Mouse (Mus musculus) ovary, adult 10 weeks (tissue): Measurements from ENCODE around the gene Prr15l. TPM values are rescaled to one million over a fixed set of nuclear protein-coding genes. Genes with fewer than 3 reads are reported as not detected.

Source experiments
- polyA plus RNA-seq: library from polyadenylated mRNA; stranded (reverse); fragments of 350-450 nt; fragmentation: Illumina TruSeq; extraction: RNeasy Lipid Tissue Mini Kit (QIAGEN cat#74804); gene quantifications from one replicate; pipeline ENCODE4 v1.2.3, GENCODE M21; 2014

The Prr15l gene
- 1.3 TPM for polyA plus RNA-seq

GRCm38 (mm10) chr11:96928088-96928487, at the start of gene Prr15l:
Prr15l (plus strand) TSS chr11:96928104.

GRCm38 (mm10) chr11:96916044-96916884, 11.6 kb upstream of the Prr15l start, which contains the start of gene Cdk5rap3:
Cdk5rap3 (minus strand) TSS chr11:96916496.

GRCm38 (mm10) chr11:96943746-96944304, 15.9 kb downstream of the Prr15l start, which contains the start of gene Pnpo:
Pnpo (minus strand) TSS chr11:96943986.

GRCm38 (mm10) chr11:96982859-96983258, 55.0 kb downstream of the Prr15l start, which contains the start of gene Sp2:
Sp2 (minus strand) TSS chr11:96982959.

Other genes starting within 250 kb of the Prr15l start
- 2.4 TPM for gene Snx11, start 150.5 kb upstream of the Prr15l start, polyA plus RNA-seq
- gene Cbx1, start 139.0 kb upstream of the Prr15l start, polyA plus RNA-seq = 124 TPM
- gene Nfe2l1, start 98.1 kb upstream of the Prr15l start, polyA plus RNA-seq = 89.7 TPM
- gene Copz2, start 78.2 kb upstream of the Prr15l start, polyA plus RNA-seq = 12.9 TPM
- 18.0 TPM for gene Cdk5rap3, start 11.6 kb upstream of the Prr15l start, polyA plus RNA-seq
- gene Pnpo, start 15.9 kb downstream of the Prr15l start, polyA plus RNA-seq = 9.2 TPM
- gene Sp2, start 54.9 kb downstream of the Prr15l start, polyA plus RNA-seq = 5.3 TPM
- not detected for gene Sp6, start 85.3 kb downstream of the Prr15l start, polyA plus RNA-seq
- gene Scrn2, start 101.8 kb downstream of the Prr15l start, polyA plus RNA-seq = not detected
- 0.48 TPM for gene Lrrc46, start 113.3 kb downstream of the Prr15l start, polyA plus RNA-seq
- 11.5 TPM for gene Mrpl10, start 113.5 kb downstream of the Prr15l start, polyA plus RNA-seq
- gene Osbpl7, start 122.5 kb downstream of the Prr15l start, polyA plus RNA-seq = not detected
- not detected for gene Tbx21, start 187.2 kb downstream of the Prr15l start, polyA plus RNA-seq
- gene Tbkbp1, start 223.4 kb downstream of the Prr15l start, polyA plus RNA-seq = not detected